Mouse (Mus musculus) heart, embryonic 15.5 days (tissue): ENCODE results near the gene Drp2. TPM values are rescaled to one million over a fixed set of nuclear protein-coding genes. Genes with fewer than 3 reads are reported as not detected.

Experiments used
- ATAC-seq: fragments of 200-750 bp; cut with Nextera tagmentation; replicated peaks from 2 replicates; pipeline ENCODE4 v1.8.0; 2017; ENCODE audit warnings: low read depth, moderate TSS enrichment; ENCODE audit not compliant: insufficient number of reproducible peaks, insufficient read depth, low FRiP score
- H3K27ac ChIP-seq: fragments of 300-500 bp; sonication (generic); 2 replicates; pipeline ENCODE4 v1.5.1; 2015; ENCODE audit warnings: mild to moderate bottlenecking, inconsistent platforms
- H3K27me3 ChIP-seq: fragments of 300-500 bp; sonication (generic); 2 replicates; pipeline ENCODE4 v1.6.1; 2015; ENCODE audit warnings: inconsistent platforms
- H3K36me3 ChIP-seq: fragments of 300-500 bp; sonication (generic); 2 replicates; pipeline ENCODE4 v1.6.1; 2015; ENCODE audit warnings: mild to moderate bottlenecking, inconsistent platforms
- H3K4me1 ChIP-seq: fragments of 300-500 bp; sonication (generic); replicated peaks from 2 replicates; pipeline ENCODE4 v1.6.1; 2015; ENCODE audit warnings: inconsistent platforms
- H3K4me2 ChIP-seq: fragments of 300-500 bp; sonication (generic); 2 replicates; pipeline ENCODE4 v1.6.1; 2015; ENCODE audit warnings: inconsistent platforms, mild to moderate bottlenecking, moderate library complexity
- H3K4me3 ChIP-seq: fragments of 300-500 bp; sonication (generic); 2 replicates; pipeline ENCODE4 v1.5.1; 2015; ENCODE audit warnings: mild to moderate bottlenecking, inconsistent platforms
- H3K9ac ChIP-seq: fragments of 300-500 bp; sonication (generic); 2 replicates; pipeline ENCODE4 v1.6.1; 2015; ENCODE audit warnings: mild to moderate bottlenecking, inconsistent platforms
- H3K9me3 ChIP-seq: fragments of 300-500 bp; sonication (generic); replicated peaks from 2 replicates; pipeline ENCODE4 v1.6.1; 2016; ENCODE audit warnings: inconsistent platforms
- WGBS: fragments of 180-500 bp; shearing (Covaris S2); methylation state at CpG from one replicate; pipeline ENCODE4 v1.1.7; 2015; ENCODE audit warnings: mixed read lengths; 5-methylcytosine and 5-hydroxymethylcytosine counted together
- polyA plus RNA-seq: library from polyadenylated mRNA; unstranded; fragments of >200 nt; fragmentation: Nextera tagmentation; extraction: Ambion mirVana; gene quantifications from 2 replicates; pipeline ENCODE4 v1.2.1, GENCODE M21; 2015

Drp2 gene
- polyA plus RNA-seq: 0.26 and 0.44 TPM in 2 replicates

- ATAC-seq: no peak
- H3K9me3 ChIP-seq: no peaks in the 10 kb centered on the region
- no peaks in the 10 kb centered on the region for H3K27me3 ChIP-seq
- no peaks in the 10 kb centered on the region for H3K36me3 ChIP-seq
- no peak within 1 kb of the TSS for H3K27ac ChIP-seq
- H3K4me2 ChIP-seq: peak within 1 kb of the TSS; percentile 67
- no peak within 1 kb of the TSS for H3K9ac ChIP-seq
- H3K4me1 ChIP-seq: no peaks in the 10 kb centered on the region
- WGBS: 29% methylated on average over 15 of the region's 15 CpGs
- H3K4me3 ChIP-seq: peak within 1 kb of the TSS; percentile 45
These were observed at the start of gene Drp2 for GRCm38 (mm10) chrX:134403863-134404583. Gene Drp2 (plus strand): TSS chrX:134404551.

DNA sequence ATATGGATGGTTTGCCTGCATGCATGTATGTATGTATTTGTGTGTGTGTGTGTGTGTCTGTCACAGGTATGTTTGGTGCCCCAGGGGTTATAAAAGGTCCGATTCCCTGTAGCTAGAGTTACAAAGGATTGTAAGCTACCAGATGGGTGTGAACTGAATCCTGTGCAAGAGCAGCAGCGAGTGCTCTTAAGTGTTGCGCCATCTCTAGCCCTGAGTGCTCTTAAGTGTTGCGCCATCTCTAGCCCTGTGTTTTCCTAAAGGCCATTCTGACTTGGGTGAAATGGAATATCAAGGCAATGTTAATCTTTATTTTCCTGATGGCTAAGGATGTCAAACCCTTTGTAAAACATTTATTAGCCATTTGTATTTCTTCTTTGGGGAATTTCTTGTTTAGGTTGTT, 45.0 kb upstream of the Drp2 start:
- ATAC-seq: no peak
- H3K9me3 ChIP-seq: no peaks in the 10 kb centered on the region
- no peak overlapping the region for H3K4me2 ChIP-seq
- H3K27ac ChIP-seq: no peak overlapping the region
- H3K9ac ChIP-seq: no peak overlapping the region
- no peak overlapping the region for H3K4me3 ChIP-seq
- H3K4me1 ChIP-seq: no peaks in the 10 kb centered on the region
- no peaks in the 10 kb centered on the region; the same call in 1 of the 2 replicates for H3K36me3 ChIP-seq
- 70% methylated on average over 4 of the region's 4 CpGs for WGBS
- no peaks in the 10 kb centered on the region for H3K27me3 ChIP-seq

DNA sequence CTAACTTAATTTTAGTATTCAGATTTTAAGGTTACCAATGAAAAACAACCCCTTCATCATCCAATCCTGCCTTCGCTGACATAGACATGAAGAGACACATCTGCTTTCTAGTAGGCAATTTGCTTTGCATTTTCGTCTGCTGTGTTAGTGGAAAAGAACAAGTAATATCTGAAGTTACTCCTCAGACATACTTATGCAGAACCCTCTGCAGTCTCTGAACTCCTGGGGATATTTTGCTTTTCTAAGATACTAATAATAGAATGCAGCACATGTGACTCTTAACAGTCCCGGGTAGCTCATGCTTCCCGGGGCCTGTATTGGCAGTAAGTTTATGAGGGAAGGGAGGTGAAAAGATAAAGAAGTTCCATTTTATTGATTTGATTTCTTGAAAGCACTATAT, 42.2 kb upstream of the Drp2 start:
- Histone ChIP-seq H3K27ac (no peak overlapping the region), H3K4me3 (no peak overlapping the region), H3K4me1 (no peaks in the 10 kb centered on the region), H3K9me3 (no peaks in the 10 kb centered on the region), H3K4me2 (no peak overlapping the region), H3K9ac (no peak overlapping the region), H3K27me3 (no peaks in the 10 kb centered on the region), H3K36me3 (no peaks in the 10 kb centered on the region; the same call in 1 of the 2 replicates)
- ATAC-seq: no peak
- WGBS: 63% methylated on average over 4 of the region's 4 CpGs

DNA sequence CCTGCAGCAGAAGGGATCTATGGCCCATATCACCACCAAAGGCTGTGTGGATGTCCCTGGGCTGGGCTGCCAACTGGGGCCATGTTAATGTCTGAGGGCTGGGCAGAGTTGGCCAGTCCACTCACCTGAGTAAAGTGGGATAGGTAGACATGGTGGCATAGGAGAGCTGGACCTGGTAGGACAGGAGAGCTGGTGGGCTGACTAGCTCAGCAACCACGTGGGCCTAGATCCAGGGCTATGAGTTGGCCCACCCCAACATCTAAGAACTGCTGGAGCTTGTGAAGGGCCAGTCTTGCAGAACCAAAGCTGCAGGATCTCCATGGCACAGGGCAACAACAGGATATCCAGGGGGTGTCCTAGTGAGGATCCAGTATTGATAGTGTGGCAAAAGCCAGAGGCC, 38.9 kb upstream of the Drp2 start:
- no peak overlapping the region for H3K27ac ChIP-seq
- H3K27me3 ChIP-seq: no peaks in the 10 kb centered on the region
- no peak overlapping the region for H3K4me3 ChIP-seq
- H3K36me3 ChIP-seq: no peaks in the 10 kb centered on the region; the same call in 1 of the 2 replicates
- ATAC-seq: no peak
- no peak overlapping the region for H3K9ac ChIP-seq
- H3K9me3 ChIP-seq: no peaks in the 10 kb centered on the region
- H3K4me2 ChIP-seq: no peak overlapping the region
- H3K4me1 ChIP-seq: no peaks in the 10 kb centered on the region
- 67% methylated on average over 1 of the region's 1 CpGs for WGBS

- ATAC-seq: no peak
- Histone ChIP-seq H3K4me3 (no peak overlapping the region), H3K9me3 (no peaks in the 10 kb centered on the region), H3K4me1 (no peaks in the 10 kb centered on the region), H3K27ac (no peak overlapping the region), H3K9ac (no peak overlapping the region), H3K4me2 (no peak overlapping the region), H3K27me3 (no peaks in the 10 kb centered on the region), H3K36me3 (no peaks in the 10 kb centered on the region; the same call in 1 of the 2 replicates)
- 56% methylated on average over 3 of the region's 3 CpGs for WGBS
These were observed 37.8 kb upstream of the Drp2 start for GRCm38 (mm10) chrX:134366547-134366946.

DNA sequence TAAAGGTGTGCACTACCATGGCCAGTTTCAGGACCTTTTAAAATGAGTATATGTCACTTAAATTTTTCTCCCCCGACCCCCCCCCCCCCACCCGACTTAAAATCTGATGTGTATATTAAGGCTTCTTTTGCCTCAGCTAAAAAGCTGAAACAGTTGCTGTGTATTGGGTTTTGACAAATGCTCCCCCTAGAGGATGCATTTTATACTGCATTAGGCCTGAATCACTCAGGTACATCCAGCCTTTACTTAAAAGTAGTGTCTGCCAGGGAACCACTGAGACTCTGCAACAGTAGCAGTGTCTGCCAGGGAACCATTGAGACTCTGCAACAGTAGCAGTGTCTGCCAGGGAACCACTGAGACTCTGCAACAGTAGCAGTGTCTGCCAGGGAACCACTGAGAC, 33.1 kb upstream of the Drp2 start:
- Histone ChIP-seq H3K27me3 (no peaks in the 10 kb centered on the region), H3K27ac (no peak overlapping the region), H3K36me3 (no peaks in the 10 kb centered on the region), H3K4me2 (no peak overlapping the region), H3K4me3 (no peak overlapping the region), H3K9ac (no peak overlapping the region), H3K9me3 (no peaks in the 10 kb centered on the region), H3K4me1 (no peaks in the 10 kb centered on the region)
- 5% methylated on average over 2 of the region's 2 CpGs for WGBS
- ATAC-seq: no peak

- WGBS: 50% methylated on average over 1 of the region's 1 CpGs
- H3K27me3 ChIP-seq: no peaks in the 10 kb centered on the region
- H3K9ac ChIP-seq: no peak overlapping the region
- H3K9me3 ChIP-seq: no peaks in the 10 kb centered on the region
- H3K36me3 ChIP-seq: no peaks in the 10 kb centered on the region
- no peak overlapping the region for H3K27ac ChIP-seq
- H3K4me1 ChIP-seq: no peaks in the 10 kb centered on the region
- H3K4me2 ChIP-seq: no peak overlapping the region
- ATAC-seq: no peak
- no peak overlapping the region for H3K4me3 ChIP-seq
These were observed 30.2 kb upstream of the Drp2 start for GRCm38 (mm10) chrX:134374190-134374589.

DNA sequence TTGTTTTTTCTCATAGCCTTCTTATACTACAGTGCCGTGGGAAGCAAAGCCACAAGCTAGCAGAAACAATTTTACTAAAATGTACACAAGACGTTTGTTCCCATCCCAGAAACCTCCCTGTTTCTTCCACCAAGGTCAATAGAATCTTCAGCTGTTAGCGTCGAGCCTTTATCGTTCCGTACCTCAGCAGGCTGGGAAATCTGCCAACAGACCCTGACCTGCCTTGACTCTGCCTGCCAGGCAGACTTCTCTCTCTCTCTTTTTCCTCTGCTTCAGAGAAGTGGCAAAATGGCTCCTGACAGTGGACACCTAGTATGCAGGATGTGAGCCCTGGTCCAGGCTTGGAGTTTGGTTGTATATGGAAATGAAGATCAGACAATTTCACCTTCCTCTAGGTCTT, 19.5 kb upstream of the Drp2 start:
- Histone ChIP-seq H3K4me3 (no peak overlapping the region), H3K4me1 (no peaks in the 10 kb centered on the region)

DNA sequence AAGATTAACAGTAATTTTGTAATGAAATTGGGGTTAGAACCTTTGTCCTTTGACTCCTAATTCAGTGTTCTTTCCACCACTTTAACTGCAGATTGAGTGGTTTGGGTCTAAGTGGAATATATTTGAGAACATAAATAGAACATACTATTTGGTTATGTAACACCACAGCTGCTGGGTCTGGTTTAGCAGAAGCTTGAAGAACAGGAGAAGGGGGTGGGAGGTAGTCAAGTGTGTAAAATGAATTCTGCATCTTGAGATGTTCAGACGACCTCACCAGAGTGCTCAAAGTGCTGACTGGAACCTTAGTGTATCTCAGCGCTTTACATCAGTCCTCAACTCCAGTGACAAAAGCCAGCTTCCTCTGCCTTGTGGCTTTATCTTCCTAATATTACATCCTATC, 5.4 kb upstream of the Drp2 start:
- Histone ChIP-seq H3K27ac (no peak overlapping the region), H3K4me1 (no peaks in the 10 kb centered on the region), H3K36me3 (no peaks in the 10 kb centered on the region), H3K9me3 (no peaks in the 10 kb centered on the region), H3K27me3 (no peaks in the 10 kb centered on the region), H3K9ac (no peak overlapping the region), H3K4me3 (no peak overlapping the region), H3K4me2 (no peak overlapping the region)
- WGBS: 44% methylated on average over 2 of the region's 2 CpGs
- no peak for ATAC-seq

More for the DNA sequence above, 19.5 kb upstream of the Drp2 start:
- no peak overlapping the region for H3K4me2 ChIP-seq
- WGBS: 43% methylated on average over 6 of the region's 6 CpGs
- no peak overlapping the region for H3K27ac ChIP-seq
- H3K36me3 ChIP-seq: no peaks in the 10 kb centered on the region
- no peak overlapping the region for H3K9ac ChIP-seq
- H3K9me3 ChIP-seq: no peaks in the 10 kb centered on the region
- no peaks in the 10 kb centered on the region for H3K27me3 ChIP-seq
- ATAC-seq: no peak

DNA sequence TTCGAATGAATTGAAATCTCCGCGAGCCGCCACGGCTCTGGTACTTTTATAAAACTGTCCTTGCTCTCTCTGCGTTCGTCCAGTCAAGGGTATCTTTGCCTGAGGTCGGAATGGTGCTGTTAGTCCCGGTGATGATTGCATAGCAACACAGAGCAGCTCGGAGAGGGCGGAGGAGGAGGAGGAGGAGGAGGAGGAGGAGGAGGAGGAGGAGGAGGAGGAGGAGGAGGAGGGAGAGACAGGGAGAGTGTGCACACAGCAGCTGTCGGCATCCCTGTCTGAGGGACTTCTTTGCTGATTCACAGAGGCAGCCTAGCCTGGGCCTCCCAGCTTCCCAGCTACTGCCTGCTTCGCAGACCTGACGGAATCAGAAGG, 219 bp downstream of the Drp2 start:
- ATAC-seq: no peak
- no peaks in the 10 kb centered on the region for H3K4me1 ChIP-seq
- no peaks in the 10 kb centered on the region for H3K27me3 ChIP-seq
- 47% methylated on average over 11 of the region's 14 CpGs for WGBS
- no peak overlapping the region for H3K27ac ChIP-seq
- no peaks in the 10 kb centered on the region for H3K36me3 ChIP-seq
- H3K4me2 ChIP-seq: peak overlapping the region; percentile 67
- H3K9ac ChIP-seq: no peak overlapping the region
- peak overlapping the region; percentile 45 for H3K4me3 ChIP-seq
- no peaks in the 10 kb centered on the region for H3K9me3 ChIP-seq

GRCm38 (mm10) chrX:134409354-134409900, 5.1 kb downstream of the Drp2 start:
- no peak for ATAC-seq
- no peaks in the 10 kb centered on the region for H3K4me1 ChIP-seq
- H3K27ac ChIP-seq: no peak overlapping the region
- H3K36me3 ChIP-seq: no peaks in the 10 kb centered on the region
- H3K27me3 ChIP-seq: no peaks in the 10 kb centered on the region
- H3K9ac ChIP-seq: no peak overlapping the region
- H3K4me2 ChIP-seq: no peak overlapping the region
- 85% methylated on average over 6 of the region's 6 CpGs for WGBS
- no peaks in the 10 kb centered on the region for H3K9me3 ChIP-seq
- H3K4me3 ChIP-seq: no peak overlapping the region

DNA sequence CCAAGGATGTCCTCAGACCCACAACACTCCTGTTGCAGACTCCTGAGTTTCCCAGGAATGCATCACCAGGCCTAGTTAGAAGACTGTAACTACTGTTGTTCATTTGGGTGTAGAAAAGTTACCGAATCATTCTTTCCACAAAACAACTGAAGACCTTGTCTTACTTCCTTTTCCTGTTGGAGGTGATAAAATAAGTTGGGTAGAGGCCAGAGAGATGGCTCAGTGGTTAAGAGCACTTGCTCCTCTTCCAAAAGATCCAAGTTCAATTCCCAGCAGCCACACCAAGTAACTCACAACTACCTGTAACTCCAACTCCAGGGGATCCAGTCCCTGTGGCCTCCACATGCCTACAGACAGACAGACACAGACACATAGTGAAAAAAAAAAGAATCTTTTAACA, 7.7 kb downstream of the Drp2 start:
- Histone ChIP-seq H3K27ac (no peak overlapping the region), H3K4me3 (no peak overlapping the region), H3K4me2 (no peak overlapping the region), H3K9me3 (no peaks in the 10 kb centered on the region), H3K36me3 (no peaks in the 10 kb centered on the region), H3K27me3 (no peaks in the 10 kb centered on the region), H3K4me1 (no peaks in the 10 kb centered on the region), H3K9ac (no peak overlapping the region)
- 57% methylated on average over 1 of the region's 1 CpGs for WGBS
- no peak for ATAC-seq
